Mouse (Mus musculus) cortical plate, adult 2 months (tissue): Measurements from ENCODE around the gene Lsamp.

ENCODE experiments used
- CTCF ChIP-seq: fragments of 200-500 bp; IDR thresholded peaks from 2 replicates; pipeline ENCODE4 v1.5.1; 2011; ENCODE audit warnings: mild to moderate bottlenecking, control low read depth, low read length; ENCODE audit not compliant: insufficient read depth; ENCODE audit errors: extremely low read depth
- POLR2A ChIP-seq: fragments of 200-500 bp; IDR thresholded peaks from 2 replicates; pipeline ENCODE4 v1.6.1; 2011; ENCODE audit warnings: mild to moderate bottlenecking, low read length, control low read depth; ENCODE audit not compliant: insufficient read depth; ENCODE audit errors: extremely low read depth

GRCm38 (mm10) chr16:42180025-42180424, 2195.9 kb downstream of the Lsamp start:
- TF ChIP-seq POLR2A (no peak), CTCF (no peak)
